Mouse (Mus musculus): ENCODE measurements around the gene Ndufa7. TPM values are rescaled to one million over a fixed set of nuclear protein-coding genes. Genes with fewer than 3 reads are reported as not detected.
"Not testable (repeated sequence)": the region's sequence is repeated elsewhere in the genome, so short reads cannot be mapped to it uniquely, and the experiment has no call there.

The Ndufa7 gene
- polyA plus RNA-seq, 1 experiment from 2014 or later = 535 TPM

DNA sequence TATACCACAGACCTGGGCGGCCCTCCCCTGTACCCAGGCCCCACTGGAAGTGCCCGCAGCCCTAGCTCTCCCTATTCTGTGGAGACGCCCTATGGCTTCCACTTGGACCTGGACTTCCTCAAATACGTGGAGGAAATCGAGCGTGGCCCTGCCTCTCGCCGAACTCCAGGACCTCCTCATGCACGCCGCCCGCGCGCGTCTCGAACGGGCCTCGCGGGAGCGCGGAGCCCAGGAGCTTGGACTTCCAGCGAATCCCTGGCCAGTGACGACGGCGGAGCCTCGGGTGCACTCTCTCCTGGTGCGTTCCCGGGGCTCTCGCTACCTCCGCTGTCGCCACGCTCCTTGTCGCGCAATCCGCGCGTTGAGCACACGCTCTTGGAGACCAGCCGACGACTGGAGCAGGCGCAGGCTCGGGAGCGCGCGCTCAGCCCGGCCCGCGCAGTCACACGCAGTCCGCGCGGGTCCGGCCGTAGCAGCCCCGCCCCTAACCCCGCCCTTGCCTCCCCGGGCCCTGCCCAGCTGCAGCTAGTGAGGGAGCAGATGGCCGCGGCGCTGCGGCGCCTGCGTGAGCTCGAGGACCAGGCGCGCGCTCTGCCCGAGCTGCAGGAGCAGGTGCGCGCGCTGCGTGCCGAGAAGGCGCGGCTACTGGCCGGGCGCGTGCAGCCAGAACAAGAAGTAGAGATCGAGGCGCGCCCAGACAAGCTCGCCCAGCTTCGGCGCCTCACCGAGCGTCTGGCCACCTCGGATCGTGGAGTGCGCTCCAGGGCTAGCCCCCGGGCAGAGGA is 7.0 kb upstream of the Ndufa7 start:
- Histone ChIP-seq H3K4me3 (ENCODE audit: low read length) (peak overlapping the region; percentile 72), H3K9ac (ENCODE audit: low read length) (peak overlapping the region; percentile 87), H3K36me3 (ENCODE audit: control insufficient read depth, insufficient read depth) (peaks cover 33% of the 10 kb centered on the region), H3K27ac (ENCODE audit: low read length) (peak overlapping the region; percentile 86), H3K4me1 (ENCODE audit: control insufficient read depth, insufficient read depth, low read length) (peaks cover 26% of the 10 kb centered on the region), H3K4me2 (ENCODE audit: low read depth, low read length) (peak overlapping the region; percentile 98), H3K27me3 (ENCODE audit: control insufficient read depth, insufficient read depth, low read length) (0 out of 2 replicates have a peak, but pooled peaks cover 7% of the 10 kb centered on the region), H3K9me3 (replicated peaks; ENCODE audit: control insufficient read depth, low read length) (no peaks in the 10 kb centered on the region)
- ATAC-seq (replicated peaks; ENCODE audit: extremely low read depth, insufficient read depth, low FRiP score) = peak; percentile 96
- under 1% methylated on average over 88 of the region's 89 CpGs for WGBS

DNA sequence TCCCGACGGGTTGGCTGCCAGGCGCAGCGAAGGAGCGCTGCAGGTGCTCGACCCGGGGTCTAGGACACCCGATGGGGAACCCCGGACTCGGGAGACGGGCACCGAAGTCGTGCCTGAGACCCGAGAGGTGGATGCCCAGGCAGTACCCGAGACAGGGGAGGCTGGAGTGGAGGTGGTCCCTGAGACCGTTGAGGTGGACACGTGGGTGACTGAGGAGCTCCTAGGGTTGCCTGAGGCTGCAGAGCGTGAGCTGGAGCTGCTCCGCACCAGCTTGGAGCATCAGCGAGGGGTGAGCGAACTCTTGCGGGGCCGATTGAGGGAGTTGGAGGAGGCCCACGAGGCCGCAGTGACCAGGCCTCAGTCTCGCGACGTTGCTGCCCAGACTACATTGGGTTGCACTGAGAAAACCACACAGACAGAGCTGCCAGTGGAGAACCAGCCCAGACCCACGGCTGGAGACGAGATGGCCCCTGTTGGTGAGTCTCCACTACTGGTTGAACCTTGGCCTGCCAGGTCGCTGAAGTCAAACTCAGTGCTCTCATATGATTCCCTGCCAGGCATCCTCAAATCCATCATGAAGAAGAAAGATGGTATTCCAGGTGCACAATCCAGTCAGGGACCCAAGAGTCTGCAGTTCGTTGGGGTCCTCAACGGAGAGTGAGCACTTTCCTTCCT is 6.3 kb upstream of the Ndufa7 start:
- peak overlapping the region; percentile 70 for H3K27ac ChIP-seq (ENCODE audit: low read length)
- peak overlapping the region; percentile 72 for H3K4me3 ChIP-seq (ENCODE audit: low read length)
- 0 out of 2 replicates have a peak, but pooled peaks cover 7% of the 10 kb centered on the region for H3K27me3 ChIP-seq (ENCODE audit: control insufficient read depth, insufficient read depth, low read length)
- peaks cover 38% of the 10 kb centered on the region for H3K36me3 ChIP-seq (ENCODE audit: control insufficient read depth, insufficient read depth)
- 25% methylated on average over 33 of the region's 33 CpGs for WGBS
- H3K9me3 ChIP-seq (replicated peaks; ENCODE audit: control insufficient read depth, low read length) = no peaks in the 10 kb centered on the region
- H3K4me1 ChIP-seq (ENCODE audit: control insufficient read depth, insufficient read depth, low read length) = peaks cover 27% of the 10 kb centered on the region
- peak; percentile 2; the same call in 1 of the 2 replicates for ATAC-seq (replicated peaks; ENCODE audit: extremely low read depth, insufficient read depth, low FRiP score)
- peak overlapping the region; percentile 87 for H3K9ac ChIP-seq (ENCODE audit: low read length)
- peak overlapping the region; percentile 98 for H3K4me2 ChIP-seq (ENCODE audit: low read depth, low read length)

DNA sequence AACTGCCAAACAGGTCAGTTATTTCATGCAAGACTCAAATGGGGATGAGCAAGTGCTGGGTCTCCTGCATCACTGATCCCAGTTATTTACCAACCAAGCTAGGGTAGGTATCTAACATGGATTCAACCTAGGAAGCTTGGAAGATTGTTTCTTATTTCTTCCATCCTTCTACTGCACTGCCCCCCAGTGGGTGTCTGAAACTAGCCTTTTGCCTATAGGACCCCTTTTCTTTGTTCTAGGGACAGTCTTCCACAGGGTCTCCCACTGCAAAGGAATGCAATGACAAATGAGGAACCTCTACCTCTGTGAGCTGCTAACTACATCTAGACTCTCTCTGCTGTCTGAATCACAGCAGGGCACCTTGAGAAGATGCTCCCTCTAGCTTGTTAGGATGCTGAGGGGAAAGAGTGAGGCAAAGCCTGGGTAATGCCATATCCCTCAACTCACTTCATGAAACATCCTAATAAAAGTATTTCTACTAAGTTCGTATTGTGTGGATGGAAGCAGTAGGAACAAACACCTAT is 1.9 kb upstream of the Ndufa7 start:
- no peak for ATAC-seq (replicated peaks; ENCODE audit: extremely low read depth, insufficient read depth, low FRiP score)
- WGBS = 85% methylated on average over 1 of the region's 1 CpGs
- no peaks in the 10 kb centered on the region for H3K9me3 ChIP-seq (replicated peaks; ENCODE audit: control insufficient read depth, low read length)
- H3K36me3 ChIP-seq (ENCODE audit: control insufficient read depth, insufficient read depth) = peaks cover 36% of the 10 kb centered on the region
- peaks cover 35% of the 10 kb centered on the region for H3K4me1 ChIP-seq (ENCODE audit: control insufficient read depth, insufficient read depth, low read length)
- H3K9ac ChIP-seq (ENCODE audit: low read length) = no peak overlapping the region
- H3K27ac ChIP-seq (ENCODE audit: low read length) = no peak overlapping the region
- H3K27me3 ChIP-seq (ENCODE audit: control insufficient read depth, insufficient read depth, low read length) = no peaks in the 10 kb centered on the region
- H3K4me3 ChIP-seq (ENCODE audit: low read length) = no peak overlapping the region
- H3K4me2 ChIP-seq (ENCODE audit: low read depth, low read length) = 0 out of 2 replicates have a peak overlapping the region, but pooled peaks have one; percentile 90

DNA sequence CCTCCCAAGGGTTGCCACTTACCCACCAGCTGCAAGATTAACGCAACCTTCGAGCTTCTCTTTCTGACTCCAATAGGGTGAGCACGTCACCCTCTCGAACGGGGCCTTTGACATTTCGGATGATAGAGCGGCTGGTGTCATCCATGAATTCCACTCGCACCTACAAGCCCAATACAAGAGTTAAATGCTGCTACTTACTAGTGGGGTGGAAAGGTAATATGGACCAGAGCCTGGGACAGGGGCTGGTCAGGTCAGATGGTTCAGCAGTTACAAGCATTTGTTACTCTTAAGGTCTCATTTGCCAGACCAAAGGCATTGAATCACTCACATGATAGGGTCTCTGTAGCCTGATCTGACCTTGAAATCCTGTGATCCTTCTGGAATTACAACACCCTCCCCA is 1.2 kb upstream of the Ndufa7 start:
- peaks cover 34% of the 10 kb centered on the region for H3K4me1 ChIP-seq (ENCODE audit: control insufficient read depth, insufficient read depth, low read length)
- not testable (repeated sequence) for H3K27me3 ChIP-seq (ENCODE audit: control insufficient read depth, insufficient read depth, low read length); ATAC-seq (replicated peaks; ENCODE audit: extremely low read depth, insufficient read depth, low FRiP score); H3K27ac ChIP-seq (ENCODE audit: low read length); H3K9me3 ChIP-seq (replicated peaks; ENCODE audit: control insufficient read depth, low read length)
- 74% methylated on average over 8 of the region's 8 CpGs for WGBS
- peaks cover 35% of the 10 kb centered on the region for H3K36me3 ChIP-seq (ENCODE audit: control insufficient read depth, insufficient read depth)
- peak overlapping the region; percentile 90 for H3K4me2 ChIP-seq (ENCODE audit: low read depth, low read length)
- H3K9ac ChIP-seq (ENCODE audit: low read length) = peak overlapping the region; percentile 89
- H3K4me3 ChIP-seq (ENCODE audit: low read length) = peak overlapping the region; percentile 90

DNA sequence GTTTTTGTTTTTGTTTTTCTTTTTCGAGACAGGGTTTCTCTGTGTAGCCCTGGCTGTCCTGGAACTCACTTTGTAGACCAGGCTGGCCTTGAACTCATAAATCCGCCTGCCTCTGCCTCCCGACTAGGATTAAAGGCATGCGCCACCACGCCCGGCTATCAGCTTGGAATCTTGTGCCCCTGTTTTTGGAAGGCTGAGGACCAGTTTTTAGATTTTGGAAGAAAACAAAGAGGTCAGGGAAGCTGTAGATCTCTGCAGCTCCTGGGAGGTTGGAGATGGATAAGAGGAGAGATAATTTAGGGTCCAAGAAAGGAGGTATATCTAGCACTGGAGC is 592 bp downstream of the Ndufa7 start:
- 3% methylated on average over 6 of the region's 6 CpGs for WGBS
- Histone ChIP-seq H3K9ac (ENCODE audit: low read length) (peak overlapping the region; percentile 92), H3K4me3 (ENCODE audit: low read length) (peak overlapping the region; percentile 90), H3K4me2 (ENCODE audit: low read depth, low read length) (peak overlapping the region; percentile 83), H3K4me1 (ENCODE audit: control insufficient read depth, insufficient read depth, low read length) (peaks cover 48% of the 10 kb centered on the region), H3K36me3 (ENCODE audit: control insufficient read depth, insufficient read depth) (peaks cover 27% of the 10 kb centered on the region), H3K27ac (ENCODE audit: low read length) (peak overlapping the region; percentile 88)
- not testable (repeated sequence) for ATAC-seq (replicated peaks; ENCODE audit: extremely low read depth, insufficient read depth, low FRiP score); H3K9me3 ChIP-seq (replicated peaks; ENCODE audit: control insufficient read depth, low read length); H3K27me3 ChIP-seq (ENCODE audit: control insufficient read depth, insufficient read depth, low read length)

DNA sequence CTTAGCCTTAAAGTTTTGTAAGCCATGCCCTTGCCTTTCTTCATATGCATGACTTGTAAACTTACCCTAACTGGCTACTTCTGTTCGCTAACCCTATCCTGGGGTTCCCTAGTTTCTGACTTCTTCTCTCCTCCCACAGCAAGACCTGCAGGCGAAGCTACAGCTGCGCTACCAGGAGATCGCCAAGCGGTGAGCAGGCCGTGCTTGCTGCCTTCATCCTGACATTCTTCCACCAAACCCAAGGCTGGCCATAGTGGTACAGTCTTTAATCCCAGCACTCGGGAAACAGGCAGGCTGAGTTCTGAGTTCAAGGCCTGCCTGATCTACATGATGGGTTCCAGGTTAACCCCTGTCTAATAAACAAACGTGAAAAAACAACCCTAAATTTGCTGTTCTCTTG is 1.1 kb downstream of the Ndufa7 start:
- Histone ChIP-seq H3K4me2 (ENCODE audit: low read depth, low read length) (peak overlapping the region; percentile 83), H3K36me3 (ENCODE audit: control insufficient read depth, insufficient read depth) (peaks cover 32% of the 10 kb centered on the region), H3K9ac (ENCODE audit: low read length) (no peak overlapping the region; the same call in 1 of the 2 replicates), H3K27ac (ENCODE audit: low read length) (no peak overlapping the region), H3K9me3 (replicated peaks; ENCODE audit: control insufficient read depth, low read length) (no peaks in the 10 kb centered on the region), H3K4me1 (ENCODE audit: control insufficient read depth, insufficient read depth, low read length) (peaks cover 48% of the 10 kb centered on the region), H3K27me3 (ENCODE audit: control insufficient read depth, insufficient read depth, low read length) (no peaks in the 10 kb centered on the region), H3K4me3 (ENCODE audit: low read length) (peak overlapping the region; percentile 90)
- no peak for ATAC-seq (replicated peaks; ENCODE audit: extremely low read depth, insufficient read depth, low FRiP score)
- 85% methylated on average over 8 of the region's 8 CpGs for WGBS

DNA sequence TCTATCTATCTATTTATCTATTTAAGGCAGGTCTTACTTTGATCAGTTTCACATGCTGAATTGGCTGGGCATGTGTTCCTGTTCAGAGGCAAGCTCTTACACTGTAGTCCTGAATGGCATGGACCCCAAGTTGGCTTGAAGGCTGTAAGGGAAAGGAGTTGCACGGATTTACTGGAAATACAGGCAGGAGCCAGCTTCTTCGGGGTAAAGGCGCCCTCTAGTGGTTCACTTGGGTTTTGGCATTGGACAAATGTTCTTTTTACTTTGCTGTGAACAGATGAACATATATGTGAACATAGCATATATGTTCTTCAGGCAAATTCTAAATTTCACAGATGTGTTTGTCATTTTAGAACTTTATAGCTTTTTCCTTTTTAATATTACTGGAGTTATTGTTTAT is 2.5 kb downstream of the Ndufa7 start:
- no peak overlapping the region for H3K27ac ChIP-seq (ENCODE audit: low read length)
- H3K4me2 ChIP-seq (ENCODE audit: low read depth, low read length) = no peak overlapping the region
- no peaks in the 10 kb centered on the region for H3K27me3 ChIP-seq (ENCODE audit: control insufficient read depth, insufficient read depth, low read length)
- ATAC-seq (replicated peaks; ENCODE audit: extremely low read depth, insufficient read depth, low FRiP score) = no peak
- WGBS = 0% methylated on average over 3 of the region's 3 CpGs
- no peak overlapping the region for H3K4me3 ChIP-seq (ENCODE audit: low read length)
- peaks cover 29% of the 10 kb centered on the region for H3K36me3 ChIP-seq (ENCODE audit: control insufficient read depth, insufficient read depth)
- H3K9ac ChIP-seq (ENCODE audit: low read length) = no peak overlapping the region
- peaks cover 43% of the 10 kb centered on the region for H3K4me1 ChIP-seq (ENCODE audit: control insufficient read depth, insufficient read depth, low read length)
- no peaks in the 10 kb centered on the region for H3K9me3 ChIP-seq (replicated peaks; ENCODE audit: control insufficient read depth, low read length)

DNA sequence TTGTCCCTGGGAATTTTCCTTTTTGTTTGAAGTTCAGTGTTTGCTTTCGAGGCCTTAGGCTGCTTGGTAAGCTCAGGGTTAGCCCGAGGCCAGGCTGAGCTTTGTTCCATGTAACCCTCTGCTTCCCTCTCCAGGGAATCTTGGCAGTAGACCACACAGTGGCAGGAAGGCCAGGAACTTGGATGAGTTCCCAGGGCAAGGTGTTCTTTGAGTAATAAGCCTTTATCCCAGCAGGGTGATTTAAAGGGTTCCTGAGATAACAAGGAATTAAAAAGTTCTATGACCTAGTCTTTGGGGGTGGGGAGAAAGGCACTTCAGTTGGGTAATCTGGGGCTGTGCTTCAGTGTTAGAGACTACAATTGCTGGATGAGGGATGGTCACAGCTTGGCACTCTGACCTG is 4.5 kb downstream of the Ndufa7 start:
- Histone ChIP-seq H3K4me1 (ENCODE audit: control insufficient read depth, insufficient read depth, low read length) (peaks cover 32% of the 10 kb centered on the region), H3K9ac (ENCODE audit: low read length) (no peak overlapping the region; the same call in 1 of the 2 replicates), H3K27me3 (ENCODE audit: control insufficient read depth, insufficient read depth, low read length) (no peaks in the 10 kb centered on the region), H3K27ac (ENCODE audit: low read length) (peak overlapping the region; percentile 58), H3K4me3 (ENCODE audit: low read length) (no peak overlapping the region), H3K4me2 (ENCODE audit: low read depth, low read length) (peak overlapping the region; percentile 13), H3K36me3 (ENCODE audit: control insufficient read depth, insufficient read depth) (peaks cover 28% of the 10 kb centered on the region), H3K9me3 (replicated peaks; ENCODE audit: control insufficient read depth, low read length) (no peaks in the 10 kb centered on the region)
- WGBS = 16% methylated on average over 2 of the region's 2 CpGs
- peak; percentile 69 for ATAC-seq (replicated peaks; ENCODE audit: extremely low read depth, insufficient read depth, low FRiP score)

DNA sequence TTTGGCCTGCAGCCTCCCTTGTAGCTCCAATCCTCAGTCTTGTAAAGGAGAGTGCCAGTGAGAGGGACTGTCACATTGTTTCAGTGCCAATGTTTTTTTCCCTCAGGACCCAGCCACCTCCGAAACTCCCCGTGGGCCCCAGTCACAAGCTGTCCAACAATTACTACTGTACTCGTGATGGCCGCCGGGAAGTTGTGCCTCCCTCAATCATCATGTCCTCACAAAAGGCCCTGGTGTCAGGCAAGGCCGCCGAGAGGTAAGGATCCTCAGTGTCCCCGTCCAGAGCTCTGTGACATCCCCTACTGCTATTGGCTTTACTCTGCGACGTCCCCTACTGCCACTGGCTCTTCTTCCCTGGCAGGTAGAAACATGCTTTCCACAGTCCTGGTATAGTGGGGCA is 5.2 kb downstream of the Ndufa7 start:
- no peak overlapping the region for H3K9ac ChIP-seq (ENCODE audit: low read length)
- ATAC-seq (replicated peaks; ENCODE audit: extremely low read depth, insufficient read depth, low FRiP score) = no peak
- H3K4me2 ChIP-seq (ENCODE audit: low read depth, low read length) = peak overlapping the region; percentile 13; the same call in 1 of the 2 replicates
- WGBS = 80% methylated on average over 10 of the region's 10 CpGs
- H3K36me3 ChIP-seq (ENCODE audit: control insufficient read depth, insufficient read depth) = peaks cover 33% of the 10 kb centered on the region
- peak overlapping the region; percentile 23 for H3K27ac ChIP-seq (ENCODE audit: low read length)
- H3K27me3 ChIP-seq (ENCODE audit: control insufficient read depth, insufficient read depth, low read length) = no peaks in the 10 kb centered on the region
- peaks cover 32% of the 10 kb centered on the region for H3K4me1 ChIP-seq (ENCODE audit: control insufficient read depth, insufficient read depth, low read length)
- no peaks in the 10 kb centered on the region for H3K9me3 ChIP-seq (replicated peaks; ENCODE audit: control insufficient read depth, low read length)
- H3K4me3 ChIP-seq (ENCODE audit: low read length) = no peak overlapping the region
